Mouse (Mus musculus) intestine, postnatal 0 days (tissue): ENCODE results near the gene St5. TPM values are rescaled to one million over a fixed set of nuclear protein-coding genes. Genes with fewer than 3 reads are reported as not detected.

Source experiments
- ATAC-seq: fragments of 200-750 bp; cut with Nextera tagmentation; 2 replicates; pipeline ENCODE4 v1.8.0; 2017; ENCODE audit warnings: mild to moderate bottlenecking, moderate TSS enrichment, moderate library complexity
- H3K27ac ChIP-seq: fragments of 300-500 bp; sonication (generic); 2 replicates; pipeline ENCODE4 v1.5.1; 2014; ENCODE audit warnings: mild to moderate bottlenecking, low read depth, low read length, moderate library complexity
- H3K27me3 ChIP-seq: fragments of 300-500 bp; sonication (generic); replicated peaks from 2 replicates; pipeline ENCODE4 v1.6.1; 2014; ENCODE audit warnings: low read length, mixed read lengths; ENCODE audit not compliant: control insufficient read depth, insufficient read depth
- H3K36me3 ChIP-seq: fragments of 300-500 bp; sonication (generic); 2 replicates; pipeline ENCODE4 v1.6.1; 2014; ENCODE audit warnings: mild to moderate bottlenecking, moderate library complexity; ENCODE audit not compliant: control insufficient read depth, insufficient read depth
- H3K4me1 ChIP-seq: fragments of 300-500 bp; sonication (generic); replicated peaks from 2 replicates; pipeline ENCODE4 v1.6.1; 2014; ENCODE audit warnings: antibody characterized with exemption, low read length, mixed read lengths; ENCODE audit not compliant: control insufficient read depth, insufficient read depth
- H3K4me2 ChIP-seq: fragments of 300-500 bp; sonication (generic); replicated peaks from 2 replicates; pipeline ENCODE4 v1.6.1; 2014; ENCODE audit warnings: low read depth, mild to moderate bottlenecking, moderate library complexity
- H3K4me3 ChIP-seq: fragments of 300-500 bp; sonication (generic); 2 replicates; pipeline ENCODE4 v1.5.1; 2014; ENCODE audit warnings: low read depth, low read length
- H3K9ac ChIP-seq: fragments of 300-500 bp; sonication (generic); 2 replicates; pipeline ENCODE4 v1.6.1; 2014; ENCODE audit warnings: mild to moderate bottlenecking, low read depth, low read length
- H3K9me3 ChIP-seq: fragments of 300-500 bp; sonication (generic); 2 replicates; pipeline ENCODE4 v1.6.1; 2016; ENCODE audit warnings: mixed run types; ENCODE audit not compliant: control insufficient read depth
- CTCF ChIP-seq: sonication (generic); IDR thresholded peaks from 2 replicates; pipeline ENCODE4 v1.5.1; 2016; ENCODE audit warnings: low read depth, mild to moderate bottlenecking, control low read depth, antibody characterized with exemption, moderate library complexity
- WGBS: fragments of 180-500 bp; shearing (Covaris S2); extraction: QIAGEN DNeasy Blood & Tissue Kit; methylation state at CpG from one replicate; pipeline ENCODE4 v1.1.7; 2014; 5-methylcytosine and 5-hydroxymethylcytosine counted together
- polyA plus RNA-seq: library from polyadenylated mRNA; unstranded; fragments of >200 nt; fragmentation: Nextera tagmentation; extraction: Ambion mirVana; gene quantifications from 2 replicates; pipeline ENCODE4 v1.2.1, GENCODE M21; 2015

Gene St5
- polyA plus RNA-seq, 1 experiment from 2014 or later: 46.7 TPM

DNA sequence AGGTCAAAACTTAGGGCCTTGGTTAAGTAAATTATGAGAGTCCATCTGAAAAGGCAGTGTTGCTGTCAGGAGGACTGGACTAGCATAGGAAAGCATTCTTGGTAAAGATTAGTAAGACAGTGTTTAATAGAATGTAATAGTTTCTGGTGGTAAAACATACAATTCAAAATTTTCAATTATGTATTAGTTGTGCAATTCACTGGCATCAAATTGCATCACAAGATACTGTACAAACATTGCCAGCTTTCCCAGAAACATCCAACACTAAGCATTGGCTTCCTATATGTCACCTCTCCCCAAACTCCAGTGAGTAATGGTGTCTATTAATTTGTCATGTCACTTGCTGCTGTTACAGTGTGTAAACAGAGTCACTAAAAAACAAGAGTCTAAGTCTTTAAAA lies 101.4 kb downstream of the St5 start:
- Histone ChIP-seq H3K4me3 (peak overlapping the region; percentile 16), H3K9ac (peak overlapping the region; percentile 37; the same call in 1 of the 2 replicates), H3K9me3 (no peaks in the 10 kb centered on the region), H3K27me3 (no peaks in the 10 kb centered on the region), H3K27ac (peak overlapping the region; percentile 89), H3K4me2 (peak overlapping the region; percentile 50), H3K4me1 (peaks cover 17% of the 10 kb centered on the region), H3K36me3 (no peaks in the 10 kb centered on the region)
- ATAC-seq: no peak
- TF ChIP-seq CTCF: no peak

DNA sequence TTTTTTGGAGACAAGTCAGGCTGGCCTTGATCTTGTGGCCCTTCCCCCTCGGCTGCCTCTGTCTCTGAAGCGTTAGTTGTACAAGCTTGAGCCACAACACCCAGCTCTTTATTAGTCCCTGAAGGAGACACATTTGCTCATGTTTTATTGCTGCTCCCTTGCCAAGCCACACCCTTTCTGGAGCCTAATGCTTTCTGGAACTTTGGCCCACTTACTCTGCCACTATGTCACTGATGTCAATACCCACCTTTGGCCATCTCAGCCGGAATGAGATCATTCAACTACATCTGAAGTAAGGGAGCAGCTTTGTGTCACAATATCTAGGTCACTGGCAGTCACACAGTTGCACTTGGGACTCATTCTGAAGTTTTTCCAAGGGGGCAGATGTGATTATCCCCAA lies 102.7 kb downstream of the St5 start:
- Histone ChIP-seq H3K27me3 (no peaks in the 10 kb centered on the region), H3K4me2 (peak overlapping the region; percentile 37; the same call in 1 of the 2 replicates), H3K27ac (peak overlapping the region; percentile 82), H3K4me3 (no peak overlapping the region), H3K4me1 (peaks cover 8% of the 10 kb centered on the region), H3K9ac (no peak overlapping the region), H3K9me3 (no peaks in the 10 kb centered on the region), H3K36me3 (no peaks in the 10 kb centered on the region)
- TF ChIP-seq CTCF: no peak
- ATAC-seq: peak; percentile 84
- 11% methylated on average over 3 of the region's 3 CpGs for WGBS

DNA sequence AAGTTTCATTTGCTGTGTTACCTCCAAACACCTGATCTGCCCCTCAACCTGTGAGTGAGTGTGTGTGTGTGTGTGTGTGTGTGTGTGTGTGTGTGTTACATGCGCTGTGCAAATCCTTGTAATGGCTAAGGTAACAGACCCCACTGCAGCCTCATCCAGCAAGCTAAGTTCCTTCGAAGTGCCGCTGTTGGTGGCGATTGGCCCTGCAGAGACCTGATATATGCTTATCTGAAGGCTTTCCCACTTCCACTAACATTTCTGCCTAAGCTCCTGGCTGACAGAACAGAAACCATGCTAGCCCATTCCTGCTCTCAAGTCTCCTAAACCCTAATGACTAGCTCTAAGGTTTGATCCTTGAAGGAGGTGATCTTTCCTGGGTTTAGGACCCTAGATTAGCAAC lies 103.4 kb downstream of the St5 start:
- H3K27me3 ChIP-seq: no peaks in the 10 kb centered on the region
- peak overlapping the region; percentile 37 for H3K4me2 ChIP-seq
- H3K4me3 ChIP-seq: no peak overlapping the region
- no peak overlapping the region for H3K9ac ChIP-seq
- no peak for TF ChIP-seq CTCF
- H3K9me3 ChIP-seq: no peaks in the 10 kb centered on the region
- H3K27ac ChIP-seq: peak overlapping the region; percentile 82
- peaks cover 8% of the 10 kb centered on the region for H3K4me1 ChIP-seq
- no peaks in the 10 kb centered on the region for H3K36me3 ChIP-seq
- no peak for ATAC-seq
- WGBS: 47% methylated on average over 4 of the region's 4 CpGs

DNA sequence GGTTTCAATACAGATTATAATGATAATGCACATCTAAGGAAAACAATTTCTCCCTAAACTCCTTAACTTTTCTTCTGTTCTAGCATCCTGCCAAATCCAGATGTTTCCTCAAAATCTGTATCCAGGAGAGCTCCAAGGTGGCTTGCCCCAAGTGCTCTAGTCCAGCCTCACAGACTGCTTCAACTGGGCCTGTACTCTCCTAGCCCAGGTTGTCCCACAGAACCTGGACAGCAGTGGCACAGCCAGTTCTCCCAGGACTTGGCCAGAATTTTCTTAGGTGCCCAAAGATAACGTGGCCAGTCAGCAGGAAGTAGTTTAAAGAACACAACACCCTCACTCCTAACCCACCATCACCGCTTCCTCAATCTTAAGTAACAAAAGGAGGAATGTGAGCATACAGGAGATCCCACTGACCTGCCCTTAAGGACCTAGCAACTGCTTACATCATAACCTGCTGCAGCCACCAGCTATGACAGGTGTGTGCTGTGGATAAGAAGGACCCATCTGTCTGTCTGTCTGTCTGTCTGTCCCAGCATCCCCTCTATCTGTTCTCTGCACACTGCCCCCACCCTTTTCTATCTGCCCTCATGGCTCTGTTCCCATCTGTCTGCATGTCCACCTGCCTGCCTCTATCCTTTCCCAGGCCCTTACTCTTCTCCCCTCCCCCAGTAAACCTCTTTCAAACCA lies 108.4 kb downstream of the St5 start:
- Histone ChIP-seq H3K9me3 (no peaks in the 10 kb centered on the region), H3K4me2 (no peak overlapping the region), H3K27me3 (no peaks in the 10 kb centered on the region), H3K4me1 (peaks cover 5% of the 10 kb centered on the region; the same call in 1 of the 2 replicates), H3K36me3 (no peaks in the 10 kb centered on the region), H3K9ac (no peak overlapping the region), H3K27ac (no peak overlapping the region), H3K4me3 (no peak overlapping the region)
- 66% methylated on average over 2 of the region's 2 CpGs for WGBS
- ATAC-seq: no peak
- no peak for TF ChIP-seq CTCF

DNA sequence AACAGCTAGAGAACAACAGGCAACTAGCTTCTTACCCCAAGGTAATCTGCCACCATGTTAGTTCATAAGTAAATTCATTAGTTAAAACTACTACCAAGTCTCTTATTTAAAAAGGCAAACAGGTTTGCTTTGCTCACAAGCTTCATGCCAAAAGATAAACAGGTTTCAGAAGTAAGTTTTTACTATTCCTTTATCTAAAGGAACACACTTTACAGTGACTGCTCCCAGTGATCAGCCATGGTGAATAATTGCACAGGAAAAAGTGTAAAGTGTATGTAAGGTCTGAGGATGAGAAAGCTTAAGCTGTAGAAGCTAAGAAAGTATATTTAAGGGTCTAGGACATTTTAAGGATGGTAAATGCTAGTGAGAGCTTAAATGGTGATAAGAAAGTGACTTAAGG lies 109.4 kb downstream of the St5 start:
- no peak for ATAC-seq
- Histone ChIP-seq H3K4me2 (no peak overlapping the region), H3K27me3 (no peaks in the 10 kb centered on the region), H3K9ac (no peak overlapping the region), H3K9me3 (no peaks in the 10 kb centered on the region), H3K36me3 (no peaks in the 10 kb centered on the region), H3K27ac (no peak overlapping the region), H3K4me3 (no peak overlapping the region), H3K4me1 (peaks cover 5% of the 10 kb centered on the region; the same call in 1 of the 2 replicates)
- no peak for TF ChIP-seq CTCF

DNA sequence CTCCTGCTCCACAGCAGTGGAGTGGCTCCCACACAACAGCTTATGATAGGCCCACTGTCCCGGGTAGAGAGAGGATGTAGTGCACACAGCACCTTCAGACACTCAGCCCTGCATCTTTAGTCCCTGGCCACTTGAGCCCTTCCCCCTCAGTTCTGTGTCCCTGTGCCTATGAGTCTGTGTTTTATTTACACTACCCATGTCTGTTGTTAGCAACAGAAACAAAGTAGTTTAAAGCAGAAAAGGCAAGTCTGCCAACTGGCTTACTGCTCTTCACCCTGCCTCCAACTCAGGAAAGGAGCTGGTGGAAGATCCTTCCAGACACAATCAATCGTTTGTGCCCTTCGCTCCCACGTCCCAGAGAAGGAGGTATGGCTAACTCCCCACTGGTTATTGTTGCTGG lies 111.2 kb downstream of the St5 start:
- 26% methylated on average over 4 of the region's 4 CpGs for WGBS
- Histone ChIP-seq H3K4me3 (no peak overlapping the region), H3K9ac (no peak overlapping the region), H3K27me3 (no peaks in the 10 kb centered on the region), H3K9me3 (no peaks in the 10 kb centered on the region), H3K36me3 (no peaks in the 10 kb centered on the region), H3K4me2 (no peak overlapping the region), H3K4me1 (peaks cover 5% of the 10 kb centered on the region; the same call in 1 of the 2 replicates), H3K27ac (peak overlapping the region; percentile 2; the same call in 1 of the 2 replicates)
- peak; percentile 37; the same call in 1 of the 2 replicates for ATAC-seq
- TF ChIP-seq CTCF: no peak
